Mouse (Mus musculus) cerebellum, postnatal 14 days (tissue): ENCODE measurements around the gene Shb.

ENCODE experiments used
- DNase-seq, 2 experiments: peaks; one replicate each; pipeline ENCODE4 v3.0.0; 2021; ENCODE audit warnings: mixed read lengths in 2 of 2

Shb gene

DNA sequence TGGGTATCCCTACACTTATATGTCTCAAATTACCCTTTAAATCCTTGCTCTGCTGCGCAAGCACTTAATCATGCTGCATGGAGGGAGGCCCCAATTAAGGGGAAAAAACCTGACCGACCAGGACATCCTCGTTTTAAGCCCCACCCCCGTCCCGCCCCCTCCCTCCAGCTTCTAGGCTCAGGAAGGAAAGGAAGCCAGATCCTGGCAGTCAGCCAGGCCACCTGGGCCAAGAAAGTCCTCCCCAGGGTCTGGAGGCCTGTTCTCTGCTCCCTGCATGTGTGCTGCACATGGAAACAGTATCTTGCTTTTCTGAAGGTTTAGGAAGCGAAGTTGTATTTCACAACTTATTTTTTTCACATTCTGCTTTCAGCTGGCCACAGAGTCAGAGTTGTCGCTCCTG, at the start of gene Shb:
Gene Shb (minus strand): TSS at position 96 of the 400 bp plus-strand sequence.
- peak; percentile 61 to 70 for DNase-seq

DNA sequence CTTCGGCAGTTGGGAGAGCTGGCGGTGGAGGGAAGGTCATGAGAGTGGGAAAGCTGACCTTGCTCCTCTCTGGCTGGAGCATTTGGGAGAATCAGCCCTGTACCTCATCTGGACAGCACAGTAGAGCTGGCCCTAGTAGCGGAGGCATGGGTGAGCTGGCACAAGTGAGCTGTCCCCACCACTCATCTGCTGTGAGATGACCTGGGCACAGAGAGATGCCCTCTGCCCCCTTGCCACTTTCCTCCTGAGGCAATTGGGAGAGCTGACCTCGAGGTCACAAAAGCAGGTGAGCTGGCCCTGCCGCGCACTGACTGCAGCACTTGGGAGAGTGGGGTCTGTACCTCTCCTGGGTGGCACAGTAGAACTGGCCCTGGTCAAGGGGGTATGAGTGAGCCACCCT, 48.8 kb upstream of the Shb start:
- DNase-seq: no peak

DNA sequence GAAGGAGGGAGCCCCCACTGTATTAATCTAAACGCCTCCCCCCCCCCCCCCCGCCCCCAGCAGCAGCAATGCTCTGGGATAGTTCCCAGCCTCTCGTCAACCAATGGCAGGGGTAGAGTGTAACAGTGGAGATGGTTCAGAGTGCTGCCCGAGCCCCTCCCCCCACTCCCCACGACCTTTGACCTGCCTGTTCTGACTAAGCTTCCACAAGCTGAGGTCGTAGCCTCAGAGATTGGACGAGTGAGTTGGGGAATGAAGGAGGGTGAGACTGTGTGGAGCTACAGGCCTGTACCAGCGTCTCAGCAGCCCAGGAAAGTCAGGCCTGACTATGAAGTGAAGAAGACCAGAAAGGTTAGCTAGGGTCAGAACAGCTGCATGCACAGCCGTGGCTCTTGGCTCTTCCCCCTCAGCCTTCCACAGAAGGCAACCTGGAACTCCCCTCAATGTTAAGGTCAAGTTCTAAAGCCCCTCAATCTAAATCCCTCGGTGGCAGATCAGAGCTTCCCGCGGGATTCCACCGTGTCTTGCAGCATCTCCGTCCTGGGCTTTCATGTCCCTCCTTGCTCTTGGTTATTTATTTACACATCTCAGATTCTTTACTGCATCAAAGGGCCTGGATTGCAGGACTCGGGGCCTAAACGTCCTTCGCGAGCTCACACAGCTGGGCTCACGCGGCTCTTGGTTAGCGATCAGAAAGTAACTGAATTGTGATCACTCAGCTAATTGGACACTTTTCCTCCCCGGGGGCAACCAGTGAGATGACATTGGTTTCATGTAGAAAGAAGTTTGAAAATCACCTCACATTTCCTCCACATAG, 46.5 kb upstream of the Shb start:
- no peak for DNase-seq

DNA sequence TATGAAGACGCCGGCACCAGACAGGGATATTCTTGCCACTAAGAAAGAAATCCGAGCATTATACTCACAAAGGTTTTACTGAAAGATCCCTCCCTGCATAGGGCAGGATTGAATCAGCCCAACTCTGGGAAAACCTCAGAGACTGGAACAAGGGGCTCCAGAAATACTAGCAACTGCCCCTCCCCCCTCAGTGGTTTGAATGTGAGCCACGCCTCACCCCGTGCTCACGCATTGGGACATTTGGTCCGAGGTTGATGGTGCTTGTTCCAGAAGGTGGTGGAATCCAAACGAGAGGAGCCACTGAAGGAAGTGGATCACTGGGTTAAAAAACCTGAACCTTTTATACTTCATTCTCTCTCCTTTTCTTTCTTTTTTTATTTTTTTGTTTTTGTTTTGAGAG, 45.4 kb upstream of the Shb start:
- no peak for DNase-seq

DNA sequence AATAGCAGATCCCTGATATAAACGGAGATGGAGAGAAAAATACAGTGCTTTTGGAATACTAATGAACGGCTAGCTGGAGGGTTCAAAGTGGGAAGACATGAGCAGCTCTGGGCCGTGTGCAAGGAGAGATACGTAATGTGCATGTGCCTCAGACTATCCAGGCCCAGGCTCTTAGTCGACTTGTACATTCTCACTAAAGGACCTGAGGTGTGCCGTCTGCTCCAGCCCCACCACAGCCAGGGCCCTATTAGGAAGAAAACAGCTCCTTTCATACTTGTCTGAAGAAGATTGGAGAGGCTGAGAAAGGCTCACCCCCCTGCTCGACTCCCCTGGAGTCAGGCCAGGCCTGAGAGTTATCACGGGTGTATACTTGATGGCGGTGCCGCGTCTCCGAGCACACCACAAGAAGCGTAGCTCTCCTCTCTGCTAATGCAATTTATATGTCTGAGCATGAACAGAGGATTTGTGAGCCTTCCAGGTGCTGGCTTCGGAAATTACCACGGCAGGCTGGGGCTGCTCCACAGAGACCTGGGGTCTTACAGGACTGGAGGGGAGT, 42.4 kb upstream of the Shb start:
- DNase-seq: no peak

DNA sequence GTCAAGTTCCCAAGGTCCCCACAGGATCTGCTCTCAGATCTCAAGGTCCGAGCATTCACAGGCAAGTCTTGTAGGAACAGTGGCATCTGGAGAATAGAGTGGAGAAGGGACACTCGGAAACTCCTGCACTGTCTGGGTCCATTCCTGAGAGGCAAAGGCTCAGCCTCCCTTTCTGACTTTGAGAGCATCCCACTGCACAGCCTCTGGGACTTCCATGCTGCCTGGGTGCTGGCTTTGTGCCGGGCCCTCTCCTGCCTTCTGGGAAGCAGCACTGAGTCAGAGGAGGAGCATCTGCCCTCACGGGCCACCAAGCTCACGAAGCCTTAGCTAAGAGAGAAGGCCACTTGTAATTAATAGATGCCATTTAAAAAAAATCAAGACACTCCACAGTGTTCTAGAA, 37.3 kb upstream of the Shb start:
- peak; percentile 13 to 18 for DNase-seq

DNA sequence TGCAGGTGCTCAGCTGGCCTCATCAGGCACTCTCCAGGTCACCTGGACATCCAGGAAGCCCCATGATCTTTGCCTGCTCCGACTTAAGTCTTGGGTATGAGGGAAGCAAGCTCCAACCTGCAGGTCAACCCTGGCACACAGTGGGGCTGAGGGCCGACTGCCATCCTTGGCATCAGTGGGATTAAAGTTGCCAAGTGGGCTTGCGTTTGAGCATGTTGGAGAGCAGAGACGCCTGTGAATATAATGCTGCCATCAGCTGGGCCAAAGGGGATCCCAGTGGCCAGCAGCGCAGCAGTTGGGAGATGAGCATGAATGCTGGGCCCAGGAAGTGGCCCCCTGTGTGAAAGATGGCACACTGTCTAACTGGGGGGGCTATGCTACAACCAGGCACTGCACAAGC, 25.9 kb upstream of the Shb start:
- DNase-seq: peak; percentile 73 to 81

DNA sequence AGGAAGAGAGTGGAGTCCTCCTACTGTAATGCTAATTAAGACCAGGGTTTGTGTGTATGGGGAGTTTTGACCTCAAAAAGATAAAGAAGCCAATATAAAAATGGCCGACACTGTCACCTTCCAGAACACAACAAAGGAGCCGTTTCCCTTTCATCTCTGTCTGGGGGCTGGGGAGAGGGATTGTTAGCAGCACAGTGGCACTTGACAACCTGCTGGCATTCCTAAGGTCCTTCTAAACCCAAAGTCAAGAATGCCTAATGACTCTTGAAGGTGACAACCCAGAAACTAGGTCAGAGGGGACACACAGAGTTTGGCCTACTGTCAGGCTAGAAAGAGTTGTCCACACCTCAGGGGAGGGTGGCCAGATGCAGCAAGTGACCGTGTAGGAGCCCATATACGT, 20.3 kb upstream of the Shb start:
- DNase-seq: no peak

DNA sequence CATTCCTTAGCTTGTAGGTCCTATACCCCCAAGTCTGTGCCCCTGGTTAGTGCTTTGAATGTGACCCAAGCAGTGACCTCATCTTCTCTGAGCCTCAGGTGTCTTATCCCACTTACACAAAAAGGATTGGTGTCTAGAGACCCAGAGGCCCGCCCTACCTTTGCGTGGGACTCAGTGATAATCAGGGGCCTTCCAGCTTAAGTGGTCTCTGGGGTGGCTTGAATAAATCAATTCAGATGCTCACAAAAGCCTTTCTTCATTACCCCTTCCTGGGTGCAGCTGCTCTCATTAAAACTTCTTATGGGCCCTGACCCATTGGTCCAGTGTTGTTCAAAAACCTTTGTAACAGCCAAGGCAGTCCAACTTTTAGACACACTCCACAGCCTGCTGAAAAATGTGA, 18.7 kb upstream of the Shb start:
- DNase-seq: no peak

DNA sequence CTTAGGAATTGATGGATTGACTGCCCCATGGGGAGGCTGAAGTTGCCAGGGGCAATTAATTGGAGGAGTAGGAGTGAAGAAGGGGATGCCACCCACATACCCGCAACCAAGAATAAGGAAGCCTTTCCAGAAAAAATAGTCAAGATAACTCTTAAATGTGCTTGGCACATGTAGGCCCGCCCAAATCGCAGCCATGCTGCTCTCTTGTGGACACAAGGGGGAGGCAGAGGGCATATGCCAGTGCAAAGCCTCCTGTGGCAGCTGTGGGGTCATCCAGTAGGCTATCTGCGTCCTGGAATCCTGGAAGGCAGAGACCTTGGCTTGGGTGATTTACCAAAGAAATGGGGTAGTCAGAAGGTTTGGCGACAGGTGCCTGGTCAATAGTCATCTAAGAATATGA, 17.2 kb upstream of the Shb start:
- peak; percentile 33 to 50 for DNase-seq

DNA sequence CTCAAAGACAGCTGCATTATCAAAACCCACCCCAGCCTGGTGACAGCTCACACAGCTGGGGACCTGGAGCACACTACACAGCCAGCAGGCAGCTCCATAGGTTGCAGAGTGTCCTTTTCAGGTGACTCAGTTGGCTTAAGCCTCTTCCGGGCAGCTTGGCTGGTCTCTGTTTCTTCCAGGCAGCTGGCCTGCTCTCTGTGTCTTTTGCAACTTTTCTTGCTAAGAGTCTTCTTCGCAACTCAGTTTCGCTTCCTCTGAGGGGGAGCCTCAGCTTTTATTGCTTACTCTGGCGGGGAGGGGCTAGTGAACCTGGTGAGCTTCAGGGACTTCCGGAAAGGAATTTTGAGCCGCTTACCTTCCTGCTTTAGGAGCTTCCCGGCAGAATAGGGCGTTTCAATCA, 13.6 kb upstream of the Shb start:
- no peak for DNase-seq

DNA sequence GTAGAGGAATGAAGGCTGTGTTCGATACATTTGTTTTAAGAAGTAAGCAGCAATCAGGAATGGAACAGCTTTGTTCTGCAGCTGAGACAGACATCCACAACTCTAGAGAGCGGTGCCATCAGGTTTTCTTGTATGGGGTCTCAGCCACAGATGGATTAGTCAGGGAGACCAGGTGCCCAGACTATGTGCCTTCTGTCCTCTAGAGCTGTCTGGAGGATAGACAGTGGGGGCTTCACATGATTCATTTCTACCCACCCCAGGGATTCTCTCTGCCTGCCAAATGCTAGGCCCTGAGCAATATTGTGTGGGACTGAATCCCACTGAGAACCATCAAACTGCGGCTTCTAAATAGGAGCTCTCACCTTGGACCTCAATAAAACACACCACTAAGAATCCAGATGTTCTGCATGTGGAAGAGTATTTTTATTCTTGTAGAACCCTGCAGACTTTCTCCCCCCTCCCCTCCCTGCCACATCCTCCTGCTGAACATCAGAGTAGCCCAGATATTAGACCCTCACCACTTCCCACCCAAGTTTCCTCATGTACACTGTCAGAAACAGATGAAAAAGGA, 11.3 kb upstream of the Shb start:
- no peak for DNase-seq

DNA sequence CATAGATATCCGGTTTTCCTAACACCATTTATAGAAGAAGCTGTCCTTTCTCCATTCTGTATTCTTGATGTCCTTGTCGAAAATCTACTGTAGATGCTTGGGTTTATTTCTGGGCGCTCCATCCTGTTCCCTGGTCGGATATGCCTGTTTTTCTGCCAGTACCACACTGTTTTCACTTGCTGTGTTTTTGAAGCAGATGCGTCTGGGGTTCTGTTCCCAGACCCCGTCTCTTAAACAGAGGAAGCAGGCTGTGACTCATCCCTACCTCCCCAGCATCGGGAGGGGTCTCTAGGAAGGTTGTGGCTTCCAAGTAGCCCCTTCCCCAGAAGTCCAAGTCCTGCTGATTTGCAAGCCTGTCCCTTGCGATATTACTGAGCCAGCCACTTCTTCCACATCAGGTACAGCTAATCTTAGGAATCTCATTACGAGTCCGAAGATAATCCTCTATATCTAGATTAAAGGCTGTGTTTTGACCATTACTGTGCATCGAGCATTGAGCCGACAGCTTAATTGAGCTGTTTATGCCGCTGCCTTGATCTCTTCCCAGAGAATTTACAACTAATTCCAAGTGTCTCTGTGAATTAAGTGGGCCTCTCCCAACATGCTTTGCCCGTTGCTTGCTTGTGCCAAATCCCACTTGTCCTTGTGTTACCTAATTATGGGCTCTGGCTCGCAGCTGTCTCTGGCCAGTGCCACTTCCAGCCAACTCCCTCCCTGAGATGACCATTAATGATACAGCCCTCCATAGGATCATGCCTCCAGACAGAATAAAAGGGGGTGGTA, 8.1 kb upstream of the Shb start:
- DNase-seq: no peak

DNA sequence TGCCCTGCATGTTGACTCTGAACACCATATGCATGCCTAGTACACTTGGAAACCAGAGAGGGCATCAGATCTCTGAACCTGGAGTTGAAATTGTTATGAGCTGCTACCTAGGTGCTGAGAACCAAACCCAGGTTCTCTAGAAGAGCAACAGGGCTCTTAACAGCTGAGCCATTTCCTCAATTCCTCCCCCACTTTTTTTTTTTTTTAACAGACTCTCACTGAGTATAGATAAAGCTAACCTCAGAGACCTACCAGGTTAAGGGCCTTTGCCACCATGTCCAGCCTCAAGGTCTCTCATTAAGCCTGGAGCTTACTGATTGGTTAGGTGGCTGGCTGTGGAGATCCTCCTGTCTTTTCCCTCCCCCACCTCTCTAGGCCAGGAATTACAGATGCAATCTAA, 6.9 kb upstream of the Shb start:
- no peak for DNase-seq

DNA sequence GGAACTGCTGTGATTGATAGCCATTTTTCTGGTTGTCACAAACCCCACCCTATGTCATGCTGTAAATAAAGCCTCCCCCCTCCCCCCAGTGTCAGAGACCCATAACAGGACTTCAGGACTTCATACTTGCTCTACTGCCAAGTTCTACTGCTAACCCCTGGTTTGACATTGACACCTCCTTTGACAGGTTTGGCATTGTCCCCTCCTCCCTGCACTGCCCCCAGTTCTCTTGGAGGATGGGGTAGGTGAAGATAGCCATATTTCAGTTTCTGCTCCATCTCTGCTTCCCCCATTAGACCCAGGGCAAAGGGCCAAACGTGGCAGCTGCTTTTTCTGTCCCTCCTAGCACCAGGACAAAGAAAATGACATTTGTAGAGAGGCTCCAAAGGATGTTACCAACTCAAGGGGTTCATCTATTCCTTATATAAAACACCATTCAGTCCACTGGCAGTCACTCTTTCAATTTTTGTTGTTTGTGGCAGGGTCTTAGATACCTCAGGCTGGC, 1.2 kb upstream of the Shb start:
- DNase-seq: peak; percentile 31 to 43

DNA sequence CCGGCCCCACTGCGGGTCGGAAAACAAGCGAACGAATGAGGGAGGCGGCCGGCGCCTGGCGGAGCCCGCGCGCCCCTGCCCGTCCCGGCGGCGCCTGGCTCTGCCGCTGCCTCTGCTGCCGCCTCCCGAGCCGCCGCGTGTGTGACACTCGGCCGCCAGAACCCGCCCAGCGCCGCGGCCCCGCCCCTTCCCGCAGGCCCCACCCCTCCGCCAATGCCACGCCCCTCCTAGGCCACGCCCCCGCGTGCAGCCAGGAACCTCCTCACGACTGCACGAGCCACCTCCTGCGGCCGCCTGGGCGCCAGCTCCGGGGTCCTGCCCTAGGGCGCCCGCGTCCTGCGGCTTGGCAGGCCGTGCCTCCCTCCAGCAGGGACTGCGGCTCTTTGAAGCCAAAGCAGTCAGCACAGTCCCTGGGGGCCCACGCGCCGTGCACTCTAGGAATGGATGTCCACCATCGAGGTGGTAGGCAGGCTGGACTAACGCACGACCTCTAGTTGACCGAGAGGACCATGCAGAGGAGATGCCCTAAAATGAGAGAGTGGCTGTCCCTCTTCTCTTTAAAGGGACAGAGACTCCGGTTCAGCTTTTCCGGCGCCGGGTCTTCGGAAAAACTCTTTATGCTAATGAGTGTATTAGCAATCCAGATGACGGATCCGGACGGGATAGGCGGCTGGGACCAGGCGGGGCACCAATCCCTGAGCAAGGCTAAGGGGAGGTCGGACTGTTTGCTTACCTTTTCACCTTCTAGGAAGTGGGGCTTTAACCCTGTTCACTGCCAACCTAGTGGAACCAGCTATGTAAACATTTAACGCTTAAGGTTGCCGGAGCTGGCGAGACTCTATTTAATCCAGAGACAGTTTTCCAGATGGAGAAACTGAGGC, 1.4 kb downstream of the Shb start:
- peak; percentile 78 to 85 for DNase-seq

DNA sequence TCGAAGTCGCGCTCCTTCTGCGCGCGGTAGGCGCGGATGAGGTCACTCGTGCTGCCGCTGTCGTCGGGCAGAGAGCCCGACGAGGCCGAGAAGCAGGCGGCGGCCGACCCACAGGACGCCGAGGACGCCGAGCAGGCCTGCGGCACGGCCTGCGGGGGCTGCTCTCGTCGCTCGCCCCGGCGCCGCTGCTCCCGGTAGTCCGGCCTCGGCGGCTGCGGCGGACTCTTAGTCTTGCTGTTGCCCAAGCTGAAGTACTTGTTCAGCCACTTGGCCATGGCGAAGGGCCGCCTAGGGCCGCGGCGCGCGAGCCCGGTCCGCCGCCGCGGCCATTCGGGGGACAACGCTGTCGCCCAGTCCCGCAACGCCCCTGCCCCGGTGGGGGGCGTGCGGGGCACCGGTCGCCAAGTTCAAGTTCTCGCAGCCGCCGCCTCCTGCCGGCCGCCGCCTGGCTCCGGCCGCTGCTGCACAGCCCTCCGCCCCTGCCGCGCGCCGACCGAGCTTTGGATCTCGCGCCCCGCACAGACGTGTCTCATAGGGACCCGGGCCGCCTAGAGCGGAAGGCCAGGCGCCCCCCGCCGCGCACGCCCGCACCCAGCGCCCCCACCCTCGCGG, 2.2 kb downstream of the Shb start:
- peak; percentile 35 to 37 for DNase-seq

DNA sequence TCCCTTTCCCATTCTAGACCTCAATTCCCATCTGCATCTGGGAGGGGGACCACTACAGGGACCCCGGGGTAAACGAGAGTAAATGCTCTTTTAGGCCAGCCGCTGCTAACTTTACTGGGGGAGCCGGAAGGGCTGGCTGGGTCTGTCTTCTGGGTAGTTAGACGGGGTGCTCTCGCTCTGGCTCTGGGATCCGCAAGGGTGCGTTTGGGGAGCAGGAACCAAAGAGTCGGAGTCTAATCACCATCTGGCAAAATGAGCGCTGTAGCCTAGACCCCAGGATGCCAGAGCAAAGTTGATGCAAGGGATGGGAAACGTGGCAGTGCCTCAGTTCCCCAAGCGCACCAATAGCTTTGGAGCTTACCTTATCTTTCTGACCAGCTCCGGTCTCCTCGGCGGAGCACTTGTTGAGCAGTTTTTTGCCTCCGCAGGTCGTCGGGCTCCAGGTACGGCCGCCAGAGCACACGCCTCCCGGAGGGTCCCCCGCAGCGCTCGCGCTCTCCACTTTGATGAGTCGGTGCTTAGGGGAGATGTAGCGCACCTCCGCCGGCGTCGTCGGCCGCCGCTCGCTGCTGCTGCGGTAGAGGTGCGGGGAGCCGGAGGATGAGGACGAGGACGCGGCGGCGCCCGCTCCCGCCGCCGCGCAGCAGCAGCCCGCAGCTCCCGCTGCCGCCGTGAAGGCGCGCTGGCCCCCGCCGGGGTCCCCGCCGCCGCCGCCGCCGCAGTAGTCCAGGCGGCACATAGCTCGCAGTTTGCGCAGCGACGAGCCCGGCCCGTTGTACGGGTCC, 2.9 kb downstream of the Shb start:
- DNase-seq: no peak

DNA sequence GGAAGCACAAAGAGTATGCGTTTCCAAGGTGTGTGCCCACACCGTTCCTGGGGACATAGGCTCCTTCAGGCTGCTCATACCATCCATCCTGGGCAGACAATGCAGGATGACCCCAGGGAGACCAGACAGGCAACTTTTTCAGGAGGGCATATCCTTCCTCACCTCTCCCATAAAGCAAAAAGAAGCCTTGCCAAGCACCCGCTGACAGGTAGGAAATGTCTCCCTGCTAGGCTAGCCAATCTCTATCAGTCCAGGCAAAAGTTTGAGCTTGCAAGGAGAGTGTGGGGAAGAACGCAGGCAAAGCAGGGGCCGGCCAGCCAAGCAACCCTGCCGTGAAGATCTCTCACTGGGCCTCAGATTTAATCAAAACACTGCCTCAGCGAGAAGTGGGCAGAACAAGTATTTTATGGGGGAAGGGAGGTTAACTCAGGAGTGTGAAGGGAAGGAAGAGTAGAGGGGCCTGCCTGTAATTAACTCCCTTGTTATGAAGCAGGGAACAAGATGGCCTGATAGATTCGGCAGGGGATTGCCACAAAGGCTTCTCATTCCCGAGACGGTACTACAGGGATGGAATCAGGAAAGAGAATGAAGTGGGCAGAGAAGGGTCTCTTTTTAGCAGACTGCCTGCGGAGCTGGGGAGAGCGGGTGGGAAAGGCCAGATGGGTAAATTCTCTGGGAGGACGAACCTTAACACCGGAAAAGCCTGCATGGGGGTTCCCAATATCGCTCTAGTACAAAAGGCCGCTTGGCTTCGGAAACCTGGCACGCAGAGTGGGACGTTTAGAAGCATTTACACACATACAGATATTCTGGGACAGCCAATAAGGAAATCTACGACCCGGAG, 3.7 kb downstream of the Shb start:
- no peak for DNase-seq
